Mouse (Mus musculus) lung, postnatal 0 days (tissue): ENCODE measurements at regions not wholly inside any gene's neighbourhood (a gene's known extent, or its start where the extent isn't known, plus 50 kb on each side); places are given as distances from the start of the nearest gene placed in this dataset.

ENCODE experiments used
- CTCF ChIP-seq: IDR thresholded peaks from 2 replicates; pipeline ENCODE4 v1.5.1; 2016; ENCODE audit warnings: antibody characterized with exemption, mild to moderate bottlenecking
- EP300 ChIP-seq: IDR thresholded peaks from 2 replicates; pipeline ENCODE4 v1.6.1; 2016; ENCODE audit warnings: antibody characterized with exemption, mild to moderate bottlenecking, control low read depth

DNA sequence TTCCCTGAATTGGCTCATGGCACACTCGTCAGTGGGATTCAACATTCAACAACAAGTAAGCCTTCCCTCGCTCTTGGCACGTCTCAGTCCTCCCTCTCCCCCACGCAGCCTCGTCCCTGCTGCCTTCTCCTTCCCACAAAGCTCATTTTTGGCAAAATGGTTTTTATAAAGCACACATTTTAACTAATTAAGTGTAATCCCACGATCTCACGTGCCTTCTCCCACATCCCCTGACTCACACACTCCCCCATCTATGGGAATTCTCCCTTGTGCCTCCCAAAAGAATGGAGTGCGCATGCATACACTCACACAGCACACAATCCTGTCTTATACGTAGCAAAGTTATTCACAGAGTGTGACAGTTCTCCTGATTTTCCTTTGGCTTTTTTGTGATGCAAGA, 288.5 kb downstream of the Cd83 start:
- TF ChIP-seq CTCF (no peak), EP300 (no peak)
